Mouse (Mus musculus) forebrain, embryonic 12.5 days (tissue): ENCODE measurements at regions not wholly inside any gene's neighbourhood (a gene's known extent, or its start where the extent isn't known, plus 50 kb on each side); places are given as distances from the start of the nearest gene placed in this dataset.

Source experiments
- ATAC-seq: fragments of 200-750 bp; cut with Nextera tagmentation; 2 replicates; pipeline ENCODE4 v1.8.0; 2017; ENCODE audit warnings: moderate TSS enrichment; ENCODE audit not compliant: low FRiP score
- H3K27ac ChIP-seq: fragments of 300-500 bp; sonication (generic); 2 replicates; pipeline ENCODE4 v1.5.1; 2016; ENCODE audit warnings: mild to moderate bottlenecking
- H3K27me3 ChIP-seq: fragments of 300-500 bp; sonication (generic); 2 replicates; pipeline ENCODE4 v1.6.1; 2016; ENCODE audit warnings: mild to moderate bottlenecking
- H3K36me3 ChIP-seq: fragments of 300-500 bp; sonication (generic); replicated peaks from 2 replicates; pipeline ENCODE4 v1.6.1; 2016; ENCODE audit warnings: mild to moderate bottlenecking
- H3K4me1 ChIP-seq: fragments of 300-500 bp; sonication (generic); 2 replicates; pipeline ENCODE4 v1.6.1; 2016
- H3K4me2 ChIP-seq: fragments of 300-500 bp; sonication (generic); 2 replicates; pipeline ENCODE4 v1.6.1; 2016; ENCODE audit warnings: mild to moderate bottlenecking, moderate library complexity
- H3K4me3 ChIP-seq: fragments of 300-500 bp; sonication (generic); replicated peaks from 2 replicates; pipeline ENCODE4 v1.5.1; 2016; ENCODE audit warnings: mild to moderate bottlenecking
- H3K9ac ChIP-seq: fragments of 300-500 bp; sonication (generic); 2 replicates; pipeline ENCODE4 v1.6.1; 2016; ENCODE audit warnings: mild to moderate bottlenecking
- H3K9me3 ChIP-seq: fragments of 300-500 bp; sonication (generic); 2 replicates; pipeline ENCODE4 v1.6.1; 2016
- WGBS: fragments of 180-500 bp; shearing (Covaris S2); methylation state at CpG from one replicate; pipeline ENCODE4 v1.1.7; 2016; 5-methylcytosine and 5-hydroxymethylcytosine counted together

DNA sequence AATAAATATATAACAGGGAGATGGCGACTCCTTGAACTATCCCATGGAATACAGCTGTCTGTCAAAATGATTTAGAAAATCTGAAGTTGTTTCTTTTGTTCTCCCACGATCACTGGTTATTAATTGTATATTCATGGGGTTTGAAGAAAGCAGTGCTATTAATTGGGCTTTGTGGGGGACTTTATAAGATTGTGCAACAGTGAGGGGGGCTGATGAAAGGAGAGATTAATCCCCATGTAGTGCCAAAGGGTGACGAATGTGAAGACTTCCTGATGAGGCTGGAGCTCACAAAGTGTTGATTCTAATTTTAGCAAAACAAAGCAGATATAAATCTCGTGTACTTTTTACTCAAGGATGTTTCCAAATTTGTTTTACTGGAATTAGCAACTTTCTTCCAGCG, 340.0 kb upstream of the Id4 start:
- Histone ChIP-seq H3K4me1 (no peaks in the 10 kb centered on the region), H3K4me3 (no peak overlapping the region), H3K4me2 (no peak overlapping the region), H3K9me3 (peaks cover 5% of the 10 kb centered on the region; the same call in 1 of the 2 replicates), H3K27me3 (no peaks in the 10 kb centered on the region), H3K27ac (no peak overlapping the region), H3K36me3 (no peaks in the 10 kb centered on the region), H3K9ac (no peak overlapping the region)
- ATAC-seq, result no peak
- 40% methylated on average over 5 of the region's 5 CpGs for WGBS

GRCm38 (mm10) chr13:47940696-47941095, 320.3 kb upstream of the Id4 start:
- 89% methylated on average over 2 of the region's 2 CpGs for WGBS
- no peak overlapping the region for H3K4me2 ChIP-seq
- no peak overlapping the region for H3K4me3 ChIP-seq
- no peak overlapping the region for H3K9ac ChIP-seq
- no peak for ATAC-seq
- H3K27me3 ChIP-seq, result no peaks in the 10 kb centered on the region
- H3K4me1 ChIP-seq, result peaks cover 25% of the 10 kb centered on the region
- no peaks in the 10 kb centered on the region; the same call in 1 of the 2 replicates for H3K9me3 ChIP-seq
- H3K27ac ChIP-seq, result no peak overlapping the region
- no peaks in the 10 kb centered on the region for H3K36me3 ChIP-seq

- no peak overlapping the region for H3K4me3 ChIP-seq
- peaks cover 25% of the 10 kb centered on the region for H3K4me1 ChIP-seq
- peak overlapping the region; percentile 83 for H3K27ac ChIP-seq
- WGBS, result 9% methylated on average over 8 of the region's 8 CpGs
- peak; percentile 55; the same call in 1 of the 2 replicates for ATAC-seq
- H3K9me3 ChIP-seq, result no peaks in the 10 kb centered on the region
- H3K27me3 ChIP-seq, result no peaks in the 10 kb centered on the region
- H3K36me3 ChIP-seq, result no peaks in the 10 kb centered on the region
- H3K9ac ChIP-seq, result peak overlapping the region; percentile 26; the same call in 1 of the 2 replicates
- peak overlapping the region; percentile 35 for H3K4me2 ChIP-seq
Observed at GRCm38 (mm10) chr13:47942368-47942787, 318.6 kb upstream of the Id4 start.

DNA sequence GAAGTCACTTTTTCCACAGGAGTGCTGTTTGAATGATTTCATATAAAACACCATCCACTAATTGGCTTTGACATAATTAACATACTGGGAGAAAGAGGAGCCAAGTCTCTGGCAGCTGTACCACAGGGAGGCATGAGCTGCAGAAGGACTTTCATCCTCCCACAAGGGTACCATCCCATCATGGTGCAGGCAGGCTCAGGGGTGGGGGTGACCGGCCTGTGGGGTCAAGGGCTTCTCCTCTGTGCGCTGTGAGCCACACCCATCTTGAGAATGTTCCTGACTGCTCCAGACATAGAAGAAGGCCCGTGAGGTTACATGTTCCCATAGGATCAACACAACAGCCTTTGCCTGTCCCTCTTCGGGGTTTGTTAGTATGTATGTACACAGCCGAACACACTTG, 317.4 kb upstream of the Id4 start:
- Histone ChIP-seq H3K9me3 (no peaks in the 10 kb centered on the region), H3K4me2 (no peak overlapping the region), H3K27me3 (no peaks in the 10 kb centered on the region), H3K4me1 (peaks cover 31% of the 10 kb centered on the region), H3K36me3 (no peaks in the 10 kb centered on the region), H3K4me3 (no peak overlapping the region), H3K27ac (0 out of 2 replicates have a peak overlapping the region, but pooled peaks have one; percentile 10), H3K9ac (no peak overlapping the region)
- ATAC-seq, result 0 out of 2 replicates have a peak, but pooled peaks have one; percentile 53
- 79% methylated on average over 5 of the region's 5 CpGs for WGBS

GRCm38 (mm10) chr13:47948098-47948865, 312.7 kb upstream of the Id4 start:
- Histone ChIP-seq H3K4me2 (no peak overlapping the region), H3K9ac (no peak overlapping the region), H3K4me1 (peaks cover 29% of the 10 kb centered on the region), H3K4me3 (no peak overlapping the region), H3K27me3 (no peaks in the 10 kb centered on the region), H3K36me3 (no peaks in the 10 kb centered on the region), H3K27ac (peak overlapping the region; percentile 83), H3K9me3 (no peaks in the 10 kb centered on the region)
- WGBS, result 73% methylated on average over 10 of the region's 10 CpGs
- ATAC-seq, result no peak

DNA sequence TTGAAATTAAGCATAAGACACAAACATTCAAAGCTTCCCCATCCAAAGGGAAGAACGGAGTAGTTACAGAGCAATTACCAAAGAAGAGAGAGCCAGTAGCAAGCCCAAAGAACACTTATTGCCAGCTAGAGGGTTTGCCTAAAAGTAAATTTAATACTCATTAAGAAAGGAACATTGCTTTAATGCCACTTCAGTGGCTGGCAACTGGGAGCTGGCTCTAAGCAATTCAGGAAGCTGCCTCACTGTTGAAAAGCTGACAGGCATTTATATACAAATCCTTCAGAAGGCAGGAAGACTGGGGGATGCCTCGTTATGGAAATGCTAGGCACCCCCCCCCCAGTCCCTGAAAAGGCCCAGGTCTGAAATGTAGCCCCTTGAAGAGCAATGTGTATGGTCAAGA, 310.6 kb upstream of the Id4 start:
- Histone ChIP-seq H3K4me3 (no peak overlapping the region), H3K4me1 (peaks cover 28% of the 10 kb centered on the region), H3K36me3 (no peaks in the 10 kb centered on the region), H3K9me3 (no peaks in the 10 kb centered on the region), H3K9ac (no peak overlapping the region), H3K27ac (peak overlapping the region; percentile 56; the same call in 1 of the 2 replicates), H3K4me2 (no peak overlapping the region), H3K27me3 (no peaks in the 10 kb centered on the region)
- ATAC-seq, result no peak
- WGBS, result 21% methylated on average over 2 of the region's 2 CpGs

DNA sequence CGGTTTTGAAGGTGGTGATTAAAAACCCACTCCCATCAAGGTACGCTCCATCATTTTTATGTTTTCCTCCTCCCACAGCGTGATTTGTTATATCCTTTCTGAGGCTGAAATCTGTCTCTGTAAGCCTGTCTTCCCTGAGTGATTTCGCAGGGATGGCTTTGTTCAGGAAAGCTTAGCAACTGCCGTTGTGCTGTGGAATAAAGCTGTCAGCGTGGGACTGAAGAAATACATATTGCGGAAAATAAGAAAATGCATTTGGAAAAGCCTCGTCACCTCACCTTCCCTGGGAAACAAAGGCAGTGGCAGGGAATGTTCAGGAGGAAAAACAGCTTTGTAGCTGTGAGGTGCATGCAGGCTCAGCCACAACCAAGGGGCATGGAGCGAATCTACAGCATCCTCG, 310.0 kb upstream of the Id4 start:
- Histone ChIP-seq H3K27ac (peak overlapping the region; percentile 65; the same call in 1 of the 2 replicates), H3K4me1 (peaks cover 28% of the 10 kb centered on the region), H3K4me2 (no peak overlapping the region), H3K27me3 (no peaks in the 10 kb centered on the region), H3K4me3 (no peak overlapping the region), H3K36me3 (no peaks in the 10 kb centered on the region), H3K9me3 (no peaks in the 10 kb centered on the region), H3K9ac (no peak overlapping the region)
- no peak for ATAC-seq
- WGBS, result 61% methylated on average over 10 of the region's 10 CpGs

GRCm38 (mm10) chr13:47952946-47953345, 308.1 kb upstream of the Id4 start:
- WGBS, result 79% methylated on average over 3 of the region's 3 CpGs
- ATAC-seq, result no peak

GRCm38 (mm10) chr13:47953776-47954175, 307.3 kb upstream of the Id4 start:
- H3K36me3 ChIP-seq, result no peaks in the 10 kb centered on the region
- 68% methylated on average over 7 of the region's 7 CpGs for WGBS
- no peak overlapping the region for H3K27ac ChIP-seq
- H3K4me1 ChIP-seq, result peaks cover 24% of the 10 kb centered on the region
- ATAC-seq, result no peak
- no peak overlapping the region for H3K9ac ChIP-seq
- H3K9me3 ChIP-seq, result no peaks in the 10 kb centered on the region
- H3K27me3 ChIP-seq, result no peaks in the 10 kb centered on the region
- H3K4me2 ChIP-seq, result no peak overlapping the region
- H3K4me3 ChIP-seq, result no peak overlapping the region

More at GRCm38 (mm10) chr13:47952946-47953345, 308.1 kb upstream of the Id4 start:
- Histone ChIP-seq H3K9ac (no peak overlapping the region), H3K36me3 (no peaks in the 10 kb centered on the region), H3K4me1 (peaks cover 29% of the 10 kb centered on the region), H3K9me3 (no peaks in the 10 kb centered on the region), H3K4me3 (no peak overlapping the region), H3K27ac (no peak overlapping the region), H3K27me3 (no peaks in the 10 kb centered on the region), H3K4me2 (no peak overlapping the region)

- Histone ChIP-seq H3K27me3 (no peaks in the 10 kb centered on the region), H3K9ac (no peak overlapping the region), H3K9me3 (no peaks in the 10 kb centered on the region), H3K4me2 (no peak overlapping the region), H3K27ac (no peak overlapping the region), H3K4me1 (peaks cover 20% of the 10 kb centered on the region), H3K4me3 (no peak overlapping the region), H3K36me3 (no peaks in the 10 kb centered on the region)
- WGBS, result 79% methylated on average over 10 of the region's 10 CpGs
- ATAC-seq, result no peak
Observed at GRCm38 (mm10) chr13:47955504-47955903, 305.5 kb upstream of the Id4 start.

DNA sequence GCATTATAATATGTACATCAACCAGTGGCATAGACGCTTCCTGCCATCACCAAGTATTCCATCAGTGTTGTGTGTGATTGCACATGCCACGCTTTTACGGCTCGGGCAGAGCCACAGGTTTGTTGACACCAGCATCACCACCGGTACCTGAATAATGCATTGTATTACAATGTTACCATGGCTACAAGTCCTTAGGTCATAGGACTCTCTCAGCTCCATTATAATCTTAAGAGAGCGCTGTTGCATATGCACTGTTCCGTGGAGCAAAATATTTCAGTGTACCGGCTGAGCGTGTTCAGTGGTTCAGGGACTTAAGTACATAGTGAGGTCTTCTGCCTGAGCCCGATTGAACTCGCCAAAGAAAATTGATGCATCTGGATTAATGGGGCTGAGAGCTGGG, 303.4 kb upstream of the Id4 start:
- H3K27ac ChIP-seq, result no peak overlapping the region
- H3K4me2 ChIP-seq, result no peak overlapping the region
- 86% methylated on average over 11 of the region's 11 CpGs for WGBS
- no peaks in the 10 kb centered on the region for H3K9me3 ChIP-seq
- no peak for ATAC-seq
- H3K4me1 ChIP-seq, result peaks cover 7% of the 10 kb centered on the region; the same call in 1 of the 2 replicates
- no peaks in the 10 kb centered on the region for H3K27me3 ChIP-seq
- H3K9ac ChIP-seq, result no peak overlapping the region
- H3K36me3 ChIP-seq, result no peaks in the 10 kb centered on the region
- no peak overlapping the region for H3K4me3 ChIP-seq

DNA sequence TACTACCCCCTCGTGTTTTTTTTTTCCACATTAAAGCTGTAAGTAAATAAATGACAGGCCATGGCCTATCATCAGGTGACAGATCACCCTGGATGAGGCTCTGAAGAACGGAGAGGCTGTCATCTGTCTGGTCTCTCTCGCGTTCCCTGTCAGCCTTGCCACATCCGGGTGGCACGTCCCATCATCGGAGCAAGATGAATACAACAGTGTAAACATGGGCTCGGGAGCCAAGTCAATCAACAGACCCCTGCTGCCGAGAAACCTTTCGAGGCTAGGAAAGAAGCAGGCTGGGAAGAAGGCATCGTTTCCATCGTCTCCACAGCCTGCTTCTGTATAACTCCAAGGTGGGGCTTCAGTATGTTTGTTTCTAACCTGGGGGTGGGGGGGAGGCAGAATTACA, 286.8 kb upstream of the Id4 start:
- no peak overlapping the region for H3K27ac ChIP-seq
- no peak overlapping the region for H3K4me2 ChIP-seq

More for the DNA sequence above, 286.8 kb upstream of the Id4 start:
- no peaks in the 10 kb centered on the region for H3K9me3 ChIP-seq
- H3K27me3 ChIP-seq, result no peaks in the 10 kb centered on the region
- no peaks in the 10 kb centered on the region; the same call in 1 of the 2 replicates for H3K4me1 ChIP-seq
- no peak overlapping the region for H3K4me3 ChIP-seq
- no peak overlapping the region for H3K9ac ChIP-seq
- 71% methylated on average over 12 of the region's 12 CpGs for WGBS
- H3K36me3 ChIP-seq, result no peaks in the 10 kb centered on the region
- no peak for ATAC-seq
